Mouse (Mus musculus) cortical plate, adult 2 months (tissue): Measurements from ENCODE around the gene Pitpnc1. TPM values are rescaled to one million over a fixed set of nuclear protein-coding genes. Genes with fewer than 3 reads are reported as not detected.

Experiments used
- H3K27ac ChIP-seq: fragments of 200-500 bp; 2 replicates; pipeline ENCODE4 v1.5.1; 2012; ENCODE audit warnings: low read length, control low read depth, inconsistent platforms; ENCODE audit not compliant: insufficient read depth
- H3K4me1 ChIP-seq: fragments of 200-500 bp; 2 replicates; pipeline ENCODE4 v1.6.1; 2011; ENCODE audit warnings: low read length; ENCODE audit not compliant: control insufficient read depth, insufficient read depth
- H3K4me3 ChIP-seq: fragments of 200-500 bp; 2 replicates; pipeline ENCODE4 v1.5.1; 2011; ENCODE audit warnings: mild to moderate bottlenecking, low read length, control low read depth; ENCODE audit not compliant: insufficient read depth
- CTCF ChIP-seq: fragments of 200-500 bp; IDR thresholded peaks from 2 replicates; pipeline ENCODE4 v1.5.1; 2011; ENCODE audit warnings: mild to moderate bottlenecking, control low read depth, low read length; ENCODE audit not compliant: insufficient read depth; ENCODE audit errors: extremely low read depth
- POLR2A ChIP-seq: fragments of 200-500 bp; IDR thresholded peaks from 2 replicates; pipeline ENCODE4 v1.6.1; 2011; ENCODE audit warnings: mild to moderate bottlenecking, low read length, control low read depth; ENCODE audit not compliant: insufficient read depth; ENCODE audit errors: extremely low read depth
- polyA plus RNA-seq: library from polyadenylated mRNA; depleted of rRNA; stranded (reverse); fragments of >200 nt; gene quantifications from 2 replicates; pipeline ENCODE4 v1.2.3, GENCODE M21; 2012

The Pitpnc1 gene
- polyA plus RNA-seq, 1 experiment = 35.6 TPM

DNA sequence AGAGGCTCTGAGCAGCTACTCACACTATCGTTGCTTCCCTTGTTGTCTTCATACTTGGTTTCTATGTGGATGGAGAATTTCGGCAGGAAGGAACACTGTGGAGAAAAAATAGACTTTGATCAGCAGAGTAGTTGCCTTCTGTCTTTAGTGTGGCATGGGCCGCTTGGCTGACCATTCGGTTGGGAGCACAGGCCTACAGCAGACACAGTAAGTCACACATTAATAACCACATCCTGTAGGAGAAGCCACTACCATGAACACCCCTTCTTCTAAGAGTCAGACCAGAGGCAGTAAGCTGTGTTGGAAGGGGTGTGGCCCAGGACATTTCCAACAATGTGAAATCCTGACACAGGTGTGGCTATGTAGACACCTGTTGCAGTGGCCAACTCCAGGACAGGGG is 174.3 kb downstream of the Pitpnc1 start:
- Histone ChIP-seq H3K4me1 (no peaks in the 10 kb centered on the region), H3K27ac (no peak overlapping the region), H3K4me3 (no peak overlapping the region)
- TF ChIP-seq POLR2A (no peak), CTCF (no peak)

DNA sequence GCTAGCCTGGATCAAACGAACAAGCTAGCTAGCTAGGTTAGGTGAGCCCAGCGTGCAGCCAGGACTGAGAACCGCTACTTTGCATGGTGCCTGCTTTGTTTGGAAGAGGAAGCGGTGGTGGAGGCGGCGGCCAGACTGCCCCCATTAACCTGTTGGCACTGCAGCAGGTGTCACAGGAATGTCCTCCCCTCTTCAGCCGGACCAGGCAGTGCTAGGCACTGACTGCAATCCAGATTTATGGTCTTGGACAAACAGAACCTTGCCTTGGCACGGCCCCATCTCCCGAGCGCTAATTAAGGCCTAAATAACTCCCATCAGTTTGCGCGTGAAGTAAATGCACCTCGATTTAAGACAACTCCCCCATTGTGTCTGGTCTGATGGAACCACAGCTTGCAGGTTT is 178.5 kb downstream of the Pitpnc1 start:
- no peak overlapping the region for H3K4me3 ChIP-seq
- TF ChIP-seq CTCF = no peak
- no peak for TF ChIP-seq POLR2A
- H3K27ac ChIP-seq = no peak overlapping the region
- no peaks in the 10 kb centered on the region for H3K4me1 ChIP-seq

GRCm38 (mm10) chr11:107288186-107288563 is 182.3 kb downstream of the Pitpnc1 start:
- TF ChIP-seq CTCF (no peak), POLR2A (no peak)
- Histone ChIP-seq H3K4me1 (no peaks in the 10 kb centered on the region), H3K4me3 (no peak overlapping the region), H3K27ac (no peak overlapping the region)

DNA sequence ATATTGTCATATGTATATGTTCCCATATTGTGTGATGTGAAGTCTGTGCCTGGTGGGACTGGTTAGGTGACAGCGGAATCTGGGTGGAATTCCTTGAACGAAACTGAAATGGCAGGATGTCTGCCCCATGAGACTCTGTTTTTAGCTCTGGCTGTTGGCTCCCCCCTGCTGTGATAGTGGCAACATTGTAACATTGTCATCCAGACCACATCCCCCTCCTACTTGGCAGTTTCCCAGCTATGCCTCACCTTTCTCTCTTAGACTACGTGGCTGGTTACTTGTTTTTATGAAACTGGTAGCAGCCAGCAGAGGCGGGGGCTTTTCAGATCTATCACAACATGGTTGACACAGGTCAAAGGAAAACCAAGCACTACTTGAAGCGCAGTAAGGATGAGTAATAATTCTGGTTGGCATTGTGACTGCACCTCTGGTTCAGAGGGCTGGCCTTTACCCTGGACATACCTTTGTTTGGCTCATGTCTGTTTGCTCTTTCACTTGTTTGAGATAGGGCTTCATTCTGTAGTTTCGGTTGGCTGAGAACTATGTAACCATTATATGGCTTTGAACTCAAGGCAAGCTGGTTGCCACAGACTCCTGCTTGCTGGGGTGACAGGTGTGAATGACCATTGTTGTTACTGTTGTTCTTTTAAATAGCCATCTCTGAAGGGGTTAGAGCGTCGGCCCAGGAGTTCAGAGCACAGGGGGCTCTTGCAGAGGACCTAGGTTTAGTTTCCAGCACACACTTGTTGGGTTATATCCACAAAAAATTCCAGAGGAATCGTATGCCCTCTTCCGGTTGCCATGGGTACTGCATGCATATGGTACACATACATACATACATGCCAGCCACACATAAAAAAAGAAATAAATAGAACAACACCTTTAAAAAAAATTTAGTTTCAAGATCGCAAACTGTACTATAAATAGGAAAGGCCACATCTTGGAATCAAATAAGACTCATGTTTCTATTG is 183.0 kb downstream of the Pitpnc1 start:
- Histone ChIP-seq H3K4me1 (no peaks in the 10 kb centered on the region), H3K27ac (no peak overlapping the region), H3K4me3 (no peak overlapping the region)
- TF ChIP-seq CTCF = no peak
- TF ChIP-seq POLR2A = no peak

GRCm38 (mm10) chr11:107285731-107286130 is 184.8 kb downstream of the Pitpnc1 start:
- no peak overlapping the region for H3K4me3 ChIP-seq
- no peaks in the 10 kb centered on the region for H3K4me1 ChIP-seq
- H3K27ac ChIP-seq = no peak overlapping the region
- TF ChIP-seq POLR2A (no peak), CTCF (no peak)

DNA sequence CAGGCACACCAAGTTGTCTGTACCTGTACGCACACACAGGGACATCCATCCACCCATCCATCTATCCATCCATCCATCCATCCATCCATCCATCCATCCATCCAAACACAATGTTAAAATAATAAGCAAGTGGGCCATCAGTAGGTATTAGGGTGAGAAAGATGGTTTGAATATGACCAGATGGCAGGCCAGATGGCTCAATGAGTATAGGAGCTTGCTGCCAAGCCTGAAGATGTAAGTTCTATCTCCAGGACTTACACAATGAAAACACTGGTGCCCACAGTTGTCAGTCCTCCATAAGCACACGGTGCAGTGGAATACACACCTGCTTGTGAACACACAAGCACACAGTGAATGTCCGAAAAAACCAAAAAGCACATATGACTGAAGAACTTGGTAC is 186.9 kb downstream of the Pitpnc1 start:
- no peak overlapping the region for H3K4me3 ChIP-seq
- no peaks in the 10 kb centered on the region for H3K4me1 ChIP-seq
- H3K27ac ChIP-seq = no peak overlapping the region
- TF ChIP-seq CTCF (no peak), POLR2A (no peak)

DNA sequence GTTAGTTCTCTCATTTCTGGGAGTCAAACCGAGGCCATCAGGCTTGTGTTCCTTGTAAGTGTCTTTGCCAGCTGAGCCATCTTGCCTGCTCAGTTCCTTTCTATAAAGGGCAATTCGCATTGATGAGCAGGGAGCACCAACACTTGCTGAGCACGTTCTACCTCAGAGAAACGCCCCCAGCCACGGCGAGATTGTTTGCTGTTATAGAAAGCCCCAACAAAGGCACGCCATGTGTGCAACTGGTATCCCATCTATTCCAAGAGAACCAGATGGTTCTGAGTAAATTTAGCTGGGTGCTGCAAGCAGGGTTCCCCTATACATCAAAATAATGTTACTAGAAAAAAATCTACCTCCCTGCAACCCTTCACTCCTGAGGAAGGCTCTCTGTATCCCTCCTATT is 188.0 kb downstream of the Pitpnc1 start:
- no peak overlapping the region for H3K27ac ChIP-seq
- TF ChIP-seq POLR2A (no peak), CTCF (no peak)

DNA sequence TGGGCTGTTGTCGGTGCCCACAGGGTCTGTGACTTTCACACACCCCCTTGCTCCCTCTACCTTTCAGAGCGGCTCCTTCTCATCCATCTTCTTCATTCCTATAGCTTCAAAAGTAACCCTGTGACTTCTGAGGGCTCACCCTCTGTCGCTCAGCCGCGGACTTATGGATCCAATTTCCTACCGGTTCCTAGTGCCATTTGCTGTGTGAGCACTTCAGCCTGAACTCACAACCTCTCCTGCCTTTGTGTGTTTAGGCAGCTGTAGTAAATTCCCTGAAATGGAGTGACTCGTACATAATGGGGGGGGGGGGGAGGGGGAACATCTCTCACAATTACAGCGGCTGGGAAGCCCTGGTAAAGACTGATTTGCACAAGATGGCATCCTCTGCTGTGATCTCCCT is 191.2 kb downstream of the Pitpnc1 start:
- TF ChIP-seq POLR2A (no peak), CTCF (no peak)
- Histone ChIP-seq H3K4me3 (no peak overlapping the region), H3K27ac (no peak overlapping the region), H3K4me1 (no peaks in the 10 kb centered on the region)

More for the DNA sequence above, 188.0 kb downstream of the Pitpnc1 start:
- Histone ChIP-seq H3K4me1 (no peaks in the 10 kb centered on the region), H3K4me3 (no peak overlapping the region)

DNA sequence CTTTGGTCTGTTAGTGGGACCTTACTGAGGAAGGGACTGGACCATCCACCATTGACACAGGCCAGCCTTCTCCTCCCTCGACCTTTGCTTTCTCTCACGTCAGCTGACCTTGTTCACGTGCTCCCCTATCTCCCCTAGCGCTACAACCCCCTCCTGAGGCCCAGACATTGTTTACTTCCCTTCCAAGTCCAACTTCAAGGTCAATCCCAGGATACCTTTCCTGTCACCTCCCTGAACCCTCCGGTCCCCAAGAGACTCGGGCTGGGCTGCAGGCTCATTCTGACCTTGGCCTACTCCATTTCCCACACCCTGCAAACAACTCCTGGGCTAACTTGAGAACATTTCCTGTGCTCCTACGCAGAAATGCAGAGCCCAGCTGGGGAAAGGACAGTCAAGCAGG is 193.6 kb downstream of the Pitpnc1 start:
- no peak overlapping the region for H3K27ac ChIP-seq
- no peak for TF ChIP-seq CTCF
- no peak for TF ChIP-seq POLR2A
- H3K4me1 ChIP-seq = no peaks in the 10 kb centered on the region
- H3K4me3 ChIP-seq = no peak overlapping the region

DNA sequence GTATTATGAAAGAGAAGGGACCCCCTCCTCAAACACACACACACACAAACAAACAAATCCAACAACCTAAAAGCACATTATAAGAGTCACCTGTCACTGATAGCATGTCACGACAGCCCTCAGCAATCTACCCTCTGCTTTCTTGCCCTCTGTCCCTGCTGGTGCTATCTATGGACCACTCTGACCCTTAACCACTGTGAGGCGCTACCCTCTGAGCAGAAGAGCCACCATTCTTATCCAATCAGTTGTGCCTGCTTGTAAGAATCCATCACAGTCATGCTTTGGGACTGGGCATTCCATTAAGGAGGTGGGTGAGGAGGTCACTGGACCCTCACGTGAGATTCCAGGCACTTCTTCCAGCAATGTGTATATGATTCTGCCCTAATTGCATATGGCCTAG is 194.2 kb downstream of the Pitpnc1 start:
- Histone ChIP-seq H3K4me3 (no peak overlapping the region), H3K27ac (no peak overlapping the region), H3K4me1 (no peaks in the 10 kb centered on the region)
- TF ChIP-seq CTCF (no peak), POLR2A (no peak)
